Mouse (Mus musculus) embryonic fibroblast, embryonic 13.5 days (primary cell): ENCODE results near the gene Racgap1.

Experiments used
- CTCF ChIP-seq: IDR thresholded peaks from 2 replicates; pipeline ENCODE4 v1.5.1; 2011; ENCODE audit warnings: mild to moderate bottlenecking, control low read depth, low read length, moderate library complexity, borderline replicate concordance; ENCODE audit not compliant: insufficient read depth
- POLR2A ChIP-seq: IDR thresholded peaks from 2 replicates; pipeline ENCODE4 v1.6.1; 2011; ENCODE audit warnings: low read depth, mild to moderate bottlenecking, control low read depth, low read length, moderate library complexity

DNA sequence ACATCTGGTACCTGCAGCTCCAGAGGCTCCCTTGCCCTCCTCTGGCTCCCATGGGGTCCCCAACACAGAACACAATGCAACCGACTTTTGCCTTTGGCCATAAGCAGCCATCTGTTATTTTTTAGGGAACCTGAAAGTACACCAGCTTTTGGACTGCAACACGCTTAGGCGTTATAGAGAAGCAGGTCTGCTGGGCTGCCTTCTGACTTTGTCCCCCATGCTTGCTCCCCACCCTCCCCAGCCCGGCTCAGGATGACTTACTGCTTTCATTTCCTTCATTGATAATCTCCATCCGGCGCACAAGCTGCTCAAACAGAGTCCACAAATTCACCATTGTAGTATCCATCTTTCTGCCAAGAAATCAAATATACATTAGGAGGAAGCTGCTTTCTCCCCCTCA lies 8.8 kb downstream of the Racgap1 start:
- no peak for TF ChIP-seq POLR2A
- TF ChIP-seq CTCF: no peak
